Mouse (Mus musculus) hindbrain, postnatal 0 days (tissue): Measurements from ENCODE around the gene Cxcl5. TPM values are rescaled to one million over a fixed set of nuclear protein-coding genes. Genes with fewer than 3 reads are reported as not detected.

ENCODE experiments used
- ATAC-seq: fragments of 200-750 bp; cut with Nextera tagmentation; 2 replicates; pipeline ENCODE4 v1.8.0; 2017; ENCODE audit warnings: mild to moderate bottlenecking, moderate TSS enrichment, moderate library complexity
- DNase-seq: peaks from one replicate; pipeline ENCODE4 v3.0.0-alpha.2; 2015; ENCODE audit warnings: low spot score
- H3K27ac ChIP-seq: fragments of 300-500 bp; sonication (generic); 2 replicates; pipeline ENCODE4 v1.5.1; 2014; ENCODE audit warnings: mild to moderate bottlenecking
- H3K27me3 ChIP-seq: fragments of 300-500 bp; sonication (generic); 2 replicates; pipeline ENCODE4 v1.6.1; 2014; ENCODE audit warnings: low read length, mixed read lengths; ENCODE audit not compliant: insufficient read depth
- H3K36me3 ChIP-seq: fragments of 300-500 bp; sonication (generic); 2 replicates; pipeline ENCODE4 v1.6.1; 2014; ENCODE audit warnings: low read length, mixed read lengths; ENCODE audit not compliant: insufficient read depth
- H3K4me1 ChIP-seq: fragments of 300-500 bp; sonication (generic); 2 replicates; pipeline ENCODE4 v1.6.1; 2014; ENCODE audit warnings: antibody characterized with exemption, low read length, mixed read lengths; ENCODE audit not compliant: insufficient read depth
- H3K4me2 ChIP-seq: fragments of 300-500 bp; sonication (generic); 2 replicates; pipeline ENCODE4 v1.6.1; 2014; ENCODE audit warnings: low read depth, mild to moderate bottlenecking, low read length, moderate library complexity, mixed read lengths
- H3K4me3 ChIP-seq: fragments of 300-500 bp; sonication (generic); 2 replicates; pipeline ENCODE4 v1.5.1; 2014; ENCODE audit warnings: low read length
- H3K9ac ChIP-seq: fragments of 300-500 bp; sonication (generic); replicated peaks from 2 replicates; pipeline ENCODE4 v1.6.1; 2014; ENCODE audit warnings: mild to moderate bottlenecking, low read length, moderate library complexity, mixed read lengths
- H3K9me3 ChIP-seq: fragments of 300-500 bp; sonication (generic); 2 replicates; pipeline ENCODE4 v1.6.1; 2016; ENCODE audit warnings: low read length, mixed read lengths
- CTCF ChIP-seq: IDR thresholded peaks from 2 replicates; pipeline ENCODE4 v1.5.1; 2016; ENCODE audit warnings: antibody characterized with exemption, control low read depth, low read depth
- WGBS: fragments of 180-500 bp; shearing (Covaris S2); extraction: QIAGEN DNeasy Blood & Tissue Kit; methylation state at CpG from one replicate; pipeline ENCODE4 v1.1.7; 2014; 5-methylcytosine and 5-hydroxymethylcytosine counted together
- microRNA-seq, 2 experiments: library from miRNA; unstranded; fragments of <30 nt; microRNA quantifications; one replicate each; pipeline ENCODE4; 2016
- polyA plus RNA-seq: library from polyadenylated mRNA; unstranded; fragments of >200 nt; fragmentation: Nextera tagmentation; extraction: Ambion mirVana; gene quantifications from 2 replicates; pipeline ENCODE4 v1.2.1, GENCODE M21; 2015
- total RNA-seq: library from RNA; depleted of rRNA; stranded (reverse); fragments of >200 nt; gene quantifications from 2 replicates; pipeline ENCODE4 v1.2.3, GENCODE M21; 2014; rRNA removed

The Cxcl5 gene
- total and polyA plus RNA-seq, 2 experiments from 2014 or later: 0.28 TPM; not detected in 1

DNA sequence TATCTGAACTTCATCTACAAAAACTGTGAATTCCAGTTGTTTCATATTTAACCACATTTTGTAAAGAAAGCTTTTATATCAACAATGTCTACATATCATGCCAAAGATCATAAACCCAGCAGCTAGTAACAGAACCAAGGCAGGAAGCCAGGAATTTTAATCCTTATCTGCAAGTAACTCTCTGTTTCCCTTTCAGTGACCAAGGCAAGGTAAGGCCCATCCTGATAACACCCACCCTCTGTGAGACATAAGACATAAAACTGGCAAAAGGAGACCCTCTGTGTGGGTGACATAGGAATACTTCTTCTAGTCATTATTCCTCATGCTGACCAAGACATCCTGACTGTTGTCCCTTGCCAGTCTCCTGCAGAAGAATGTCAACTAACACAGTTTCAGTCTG lies 45.4 kb downstream of the Cxcl5 start:
- H3K36me3 ChIP-seq: no peaks in the 10 kb centered on the region
- DNase-seq (no peak), ATAC-seq (no peak)
- no peaks in the 10 kb centered on the region for H3K27me3 ChIP-seq
- no peak overlapping the region for H3K9ac ChIP-seq
- H3K27ac ChIP-seq: no peak overlapping the region
- no peak overlapping the region for H3K4me2 ChIP-seq
- H3K9me3 ChIP-seq: no peaks in the 10 kb centered on the region
- no peak for TF ChIP-seq CTCF
- no peak overlapping the region for H3K4me3 ChIP-seq
- no peaks in the 10 kb centered on the region for H3K4me1 ChIP-seq

- H3K4me3 ChIP-seq: no peak overlapping the region
- ATAC-seq (no peak), DNase-seq (no peak)
- H3K4me1 ChIP-seq: no peaks in the 10 kb centered on the region
- no peaks in the 10 kb centered on the region for H3K36me3 ChIP-seq
- H3K9me3 ChIP-seq: no peaks in the 10 kb centered on the region
- H3K9ac ChIP-seq: no peak overlapping the region
- H3K27me3 ChIP-seq: no peaks in the 10 kb centered on the region
- no peak overlapping the region for H3K4me2 ChIP-seq
- TF ChIP-seq CTCF: no peak
- H3K27ac ChIP-seq: no peak overlapping the region
Measured at GRCm38 (mm10) chr5:90806050-90806449, 46.9 kb downstream of the Cxcl5 start.

- H3K4me3 ChIP-seq: no peak overlapping the region
- 84% methylated on average over 3 of the region's 3 CpGs for WGBS
- H3K4me1 ChIP-seq: no peaks in the 10 kb centered on the region
- H3K4me2 ChIP-seq: no peak overlapping the region
- no peak overlapping the region for H3K9ac ChIP-seq
- DNase-seq (no peak), ATAC-seq (no peak)
- no peak overlapping the region for H3K27ac ChIP-seq
- H3K27me3 ChIP-seq: no peaks in the 10 kb centered on the region
- TF ChIP-seq CTCF: no peak
- no peaks in the 10 kb centered on the region for H3K9me3 ChIP-seq
- H3K36me3 ChIP-seq: no peaks in the 10 kb centered on the region
Measured at GRCm38 (mm10) chr5:90807176-90807950, 48.2 kb downstream of the Cxcl5 start.

Small RNAs within 50 kb of the gene (microRNA-seq; reads per million reads assigned to microRNA genes)
- gene Gm24322: 0 reads per million in 2 experiments

Other genes with a start within 250 kb of the Cxcl5 start
- gene Afm, start 240.4 kb upstream of the Cxcl5 start, total RNA-seq: not detected in 2 replicates
- gene Afm, start 240.4 kb upstream of the Cxcl5 start, polyA plus RNA-seq: not detected in 2 replicates
- gene 5830473C10Rik, start 198.3 kb upstream of the Cxcl5 start, total RNA-seq: not detected in 2 replicates
- gene 5830473C10Rik, start 198.3 kb upstream of the Cxcl5 start, polyA plus RNA-seq: 0.15 and 0.24 TPM in 2 replicates
- gene Rassf6, start 118.7 kb upstream of the Cxcl5 start, total RNA-seq: 1.4 and 1.8 TPM in 2 replicates
- 2.8 and 3.9 TPM in 2 replicates for gene Rassf6, start 118.7 kb upstream of the Cxcl5 start, polyA plus RNA-seq
- 0.37 and 1.5 TPM in 2 replicates for gene Ppbp, start 9.2 kb downstream of the Cxcl5 start, total RNA-seq
- gene Ppbp, start 9.2 kb downstream of the Cxcl5 start, polyA plus RNA-seq: 0.49 and 0.61 TPM in 2 replicates
- gene Pf4, start 13.1 kb downstream of the Cxcl5 start, total RNA-seq: 20.3 and 32.5 TPM in 2 replicates
- 59.5 and 75.7 TPM in 2 replicates for gene Pf4, start 13.1 kb downstream of the Cxcl5 start, polyA plus RNA-seq
- gene Cxcl3, start 26.7 kb downstream of the Cxcl5 start, total RNA-seq: not detected in 2 replicates
- 0.24 and 0.29 TPM in 2 replicates for gene Cxcl3, start 26.7 kb downstream of the Cxcl5 start, polyA plus RNA-seq
- gene Cxcl15, start 35.2 kb downstream of the Cxcl5 start, total RNA-seq: not detected in 2 replicates
- gene Cxcl15, start 35.2 kb downstream of the Cxcl5 start, polyA plus RNA-seq: not detected in 2 replicates
- gene Cxcl1, start 131.9 kb downstream of the Cxcl5 start, total RNA-seq: 0.22 TPM in 1 of 2 replicates, not detected in the other
- 0.50 and 0.56 TPM in 2 replicates for gene Cxcl1, start 131.9 kb downstream of the Cxcl5 start, polyA plus RNA-seq
- gene Cxcl2, start 144.5 kb downstream of the Cxcl5 start, total RNA-seq: not detected in 2 replicates
- gene Cxcl2, start 144.5 kb downstream of the Cxcl5 start, polyA plus RNA-seq: 0.14 TPM in 1 of 2 replicates, not detected in the other
- gene Mthfd2l, start 171.8 kb downstream of the Cxcl5 start, total RNA-seq: 84.7 and 97.5 TPM in 2 replicates
- gene Mthfd2l, start 171.8 kb downstream of the Cxcl5 start, polyA plus RNA-seq: 58.8 and 62.7 TPM in 2 replicates